Mouse (Mus musculus) T-helper 1 cell (primary cell): Measurements from ENCODE around the gene Atrnl1.

Experiments
- in situ Hi-C: fragments of 300-600 bp; cut with MboI, MseI; formaldehyde crosslinking; loops from one replicate; pipeline ENCODE4 v1.15.1; 2025; ENCODE audit warnings: high pct_unique_total_duplicates

Atrnl1 gene

GRCm38 (mm10) chr19:57610058-57610475, 767 bp upstream of the Atrnl1 start:
- in situ Hi-C loops = no loop called here

GRCm38 (mm10) chr19:57611291-57612178, 701 bp downstream of the Atrnl1 start:
- in situ Hi-C loops = no loop called here

- in situ Hi-C loops = no loop called here
Measured at GRCm38 (mm10) chr19:57612179-57612472, 1.3 kb downstream of the Atrnl1 start.

DNA sequence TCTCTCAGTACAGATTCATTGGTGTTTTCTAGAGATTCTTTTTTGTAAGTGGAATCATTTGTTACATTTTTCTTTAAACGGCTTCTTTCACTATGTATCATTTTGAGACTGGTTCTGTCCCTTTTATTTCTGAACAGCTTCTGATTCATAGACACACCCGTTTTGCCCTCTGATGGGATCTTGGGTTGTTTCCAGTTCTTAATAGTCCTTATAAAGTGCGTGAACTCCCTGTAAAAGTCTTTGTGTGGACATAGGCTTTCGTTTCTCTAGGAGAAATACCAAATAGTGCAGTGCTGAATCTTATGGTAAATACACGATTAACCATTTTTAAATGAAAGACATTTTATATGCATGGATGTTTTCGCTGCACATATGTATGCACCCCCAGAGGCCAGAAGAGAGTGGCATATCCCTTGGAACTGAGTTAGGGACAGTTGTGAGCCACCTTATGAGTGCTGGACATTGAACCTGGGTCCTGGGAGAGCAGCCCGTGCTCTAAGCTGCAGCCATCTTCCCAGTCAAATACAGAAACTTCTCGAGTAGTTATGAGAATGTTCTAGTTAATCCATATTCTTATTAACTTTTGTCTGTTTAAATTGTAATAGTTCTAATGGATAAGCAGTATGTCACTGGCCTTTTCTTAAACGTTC, 5.3 kb downstream of the Atrnl1 start:
- in situ Hi-C loops = no loop called here

- in situ Hi-C loops = no loop called here
Measured at GRCm38 (mm10) chr19:57619088-57619487, 8.3 kb downstream of the Atrnl1 start.

- in situ Hi-C loops = no loop called here
Measured at GRCm38 (mm10) chr19:57621814-57622213, 11.0 kb downstream of the Atrnl1 start.

GRCm38 (mm10) chr19:57625738-57626137, 14.9 kb downstream of the Atrnl1 start:
- in situ Hi-C loops = loop anchor here (25.0 kb wide), 1 partner anchor 463 kb away; no protein-coding TSS in a partner anchor

DNA sequence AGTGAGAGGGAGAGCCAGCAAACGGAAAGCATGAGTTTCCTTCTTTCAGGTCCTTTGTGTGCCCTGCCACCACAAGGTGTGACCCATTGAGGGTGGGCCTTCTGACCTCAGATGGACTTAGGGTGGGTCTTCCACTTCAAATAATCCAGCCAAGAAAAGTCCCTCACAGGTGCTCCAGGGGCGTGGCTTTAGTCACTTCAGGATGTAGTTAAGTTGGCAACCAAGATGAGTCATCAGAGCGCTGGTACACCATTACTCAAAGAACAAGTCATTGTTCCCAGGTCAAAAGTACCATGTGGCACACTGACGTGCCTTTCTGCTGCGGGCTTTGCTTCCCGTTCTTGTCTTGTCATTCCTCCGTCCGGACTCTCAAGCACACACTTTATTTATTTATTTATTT, 16.4 kb downstream of the Atrnl1 start:
- in situ Hi-C loops = loop anchor here (25.0 kb wide), 1 partner anchor 465 kb away; no protein-coding TSS in a partner anchor

- in situ Hi-C loops = loop anchor here (25.0 kb wide), 1 partner anchor 480 kb away; no protein-coding TSS in a partner anchor
Measured at GRCm38 (mm10) chr19:57642536-57642935, 31.7 kb downstream of the Atrnl1 start.

DNA sequence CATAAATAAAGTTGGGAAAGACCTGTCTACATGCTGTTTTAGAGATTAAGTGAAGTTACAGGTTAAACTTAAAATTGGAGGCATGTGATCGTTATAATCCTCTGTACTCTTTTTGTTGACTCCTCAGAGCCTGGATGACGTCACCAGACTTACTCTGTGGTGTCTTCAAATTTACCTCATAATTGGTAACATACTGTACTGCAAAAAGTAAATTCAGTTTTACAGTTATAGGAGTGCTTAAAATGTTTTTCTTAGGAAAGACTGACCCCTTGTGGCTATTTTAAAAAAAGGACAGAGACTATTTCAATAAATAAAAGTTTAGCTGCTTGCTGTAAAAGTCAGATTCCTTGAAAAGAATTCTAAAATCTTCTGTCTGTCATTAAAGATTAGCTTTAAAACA, 32.1 kb downstream of the Atrnl1 start:
- in situ Hi-C loops = loop anchor here (25.0 kb wide), 1 partner anchor 481 kb away; no protein-coding TSS in a partner anchor

DNA sequence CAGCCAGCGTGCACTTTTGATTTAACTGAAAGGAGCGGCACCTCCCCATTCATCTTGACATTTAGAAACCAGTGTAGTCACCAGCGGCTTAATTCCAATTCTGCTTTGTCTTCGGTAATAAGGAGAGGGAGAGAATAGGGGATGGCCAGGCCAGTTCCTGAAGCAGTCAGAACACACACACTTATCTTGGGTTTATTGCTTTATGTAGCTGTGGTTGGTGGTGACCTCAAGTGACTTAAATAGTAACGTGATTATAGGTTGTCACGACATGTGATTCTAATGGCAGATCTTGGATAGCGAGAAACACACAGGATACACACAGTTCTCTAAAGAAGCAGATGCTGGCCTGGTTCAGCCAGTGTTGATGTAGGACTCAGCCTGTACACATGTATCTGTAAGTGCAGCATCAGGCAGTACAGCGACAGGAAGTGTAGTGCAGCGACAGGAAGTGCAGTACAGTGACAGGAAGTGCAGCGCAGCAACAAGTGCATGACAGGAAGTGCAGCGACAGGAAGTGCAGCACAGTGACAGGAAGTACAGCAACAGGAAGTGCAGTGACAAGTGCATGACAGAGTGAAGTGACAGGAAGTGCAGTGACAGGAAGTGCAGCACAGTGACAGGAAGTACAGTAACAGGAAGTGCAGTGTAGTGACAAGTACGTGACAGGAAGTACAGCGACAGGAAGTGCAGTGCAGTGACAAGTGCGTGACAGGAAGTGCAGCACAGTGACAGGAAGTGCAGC, 37.5 kb downstream of the Atrnl1 start:
- in situ Hi-C loops = loop anchor here (5.0 to 25.0 kb wide), 2 partner anchors 246 to 486 kb away; no protein-coding TSS in a partner anchor

GRCm38 (mm10) chr19:57648944-57649271, 38.1 kb downstream of the Atrnl1 start:
- in situ Hi-C loops = loop anchor here (5.0 to 25.0 kb wide), 2 partner anchors 247 to 487 kb away; no protein-coding TSS in a partner anchor

DNA sequence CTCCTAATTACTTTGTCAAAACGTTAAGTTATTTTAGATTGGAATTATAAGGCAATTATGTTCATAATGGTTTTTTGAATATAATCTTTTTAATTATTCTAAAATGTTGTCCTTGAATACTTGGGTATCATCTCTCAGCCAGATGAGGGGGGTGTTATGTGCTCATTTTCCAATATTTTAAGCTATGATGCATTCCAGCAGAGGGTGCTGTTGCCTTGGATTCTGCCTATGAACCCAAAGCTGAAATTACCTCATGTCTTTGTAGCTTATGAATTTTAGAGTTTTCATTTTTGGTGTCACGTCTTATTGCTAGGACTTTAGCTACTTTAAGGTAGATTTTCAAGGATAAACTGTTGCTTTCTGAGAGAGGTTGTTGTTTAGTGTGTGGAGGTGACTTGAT, 44.2 kb downstream of the Atrnl1 start:
- in situ Hi-C loops = no loop called here

DNA sequence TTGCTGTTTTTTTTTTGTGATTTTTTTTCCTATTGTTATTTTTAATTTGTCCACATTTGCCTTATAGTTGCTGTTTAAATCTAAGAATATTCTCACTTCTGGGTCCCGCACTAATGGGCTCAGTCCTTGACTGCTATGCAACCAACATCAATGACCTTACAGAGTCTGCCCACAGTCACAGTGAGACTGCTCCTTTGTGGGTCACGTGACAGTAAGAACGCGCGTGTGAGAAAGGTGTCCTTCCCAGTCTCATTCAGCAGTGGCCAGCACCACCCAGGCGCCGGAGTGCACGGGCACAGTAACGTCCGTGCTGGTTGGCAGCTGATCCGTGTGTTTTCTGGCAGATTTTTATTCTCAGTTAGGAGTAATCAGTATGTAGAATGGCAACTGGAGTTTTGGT, 44.7 kb downstream of the Atrnl1 start:
- in situ Hi-C loops = no loop called here

- in situ Hi-C loops = no loop called here
Measured at GRCm38 (mm10) chr19:57657426-57658087, 46.7 kb downstream of the Atrnl1 start.

- in situ Hi-C loops = no loop called here
Measured at GRCm38 (mm10) chr19:57658111-57659091, 47.6 kb downstream of the Atrnl1 start.

DNA sequence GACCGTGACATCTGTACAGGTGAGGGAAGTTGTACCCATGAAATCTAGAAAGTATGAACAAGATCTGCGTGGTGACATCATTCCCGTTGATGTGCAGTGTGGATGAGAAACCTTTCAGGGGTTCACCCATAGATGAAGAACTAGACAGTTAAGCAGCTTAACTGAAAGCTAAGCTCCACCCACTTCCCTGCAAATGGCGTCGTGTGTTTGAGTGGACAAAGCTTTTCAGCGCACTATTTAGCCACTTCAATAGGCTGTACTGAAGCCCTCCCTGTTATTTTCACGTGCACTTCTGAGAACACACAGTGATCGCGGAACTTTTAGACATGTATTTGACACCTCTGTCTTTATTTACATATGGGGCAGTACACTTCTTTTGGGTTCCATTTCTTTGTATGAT, 56.2 kb downstream of the Atrnl1 start:
- in situ Hi-C loops = no loop called here

DNA sequence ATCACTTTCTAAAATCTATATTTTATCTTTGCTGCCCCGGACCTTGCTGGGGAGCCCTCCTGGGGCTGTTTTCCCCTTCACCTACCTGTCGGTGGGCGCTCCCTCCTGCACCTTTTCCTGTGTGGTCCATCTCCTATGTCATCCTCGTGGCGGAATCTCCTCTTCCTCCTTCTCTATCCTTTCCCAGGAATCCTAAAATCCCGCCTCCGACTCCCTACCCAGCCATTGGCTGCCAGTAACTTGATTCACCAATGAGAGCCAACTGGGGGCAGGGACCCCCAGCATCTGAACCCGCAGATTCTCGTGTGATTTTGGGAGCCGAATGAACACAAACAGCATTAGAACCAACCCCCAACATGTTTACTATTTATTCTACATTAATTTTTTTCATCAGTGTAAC, 57.1 kb downstream of the Atrnl1 start:
- in situ Hi-C loops = no loop called here

DNA sequence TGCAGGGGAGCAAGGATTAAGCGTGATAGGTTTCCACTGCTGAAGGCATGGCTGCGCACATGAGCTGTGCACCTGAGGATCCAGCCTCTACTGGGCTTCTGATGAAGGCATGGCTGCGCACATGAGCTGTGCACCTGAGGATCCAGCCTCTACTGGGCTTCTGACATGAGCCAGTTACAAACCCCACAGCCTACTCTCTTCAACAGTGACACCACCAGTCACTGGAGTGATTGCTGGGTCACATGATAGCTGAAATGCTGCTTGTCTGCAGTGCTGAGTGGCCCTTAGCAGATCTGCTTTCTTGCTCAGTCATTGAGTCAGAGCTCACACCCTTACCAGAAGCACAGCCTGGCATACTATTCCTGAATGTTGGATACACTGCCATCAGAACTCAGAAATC, 68.6 kb downstream of the Atrnl1 start:
- in situ Hi-C loops = no loop called here

GRCm38 (mm10) chr19:57686596-57686995, 75.8 kb downstream of the Atrnl1 start:
- in situ Hi-C loops = no loop called here
